Mouse (Mus musculus) forebrain, embryonic 15.5 days (tissue): ENCODE data around the gene Smarcc2. TPM values are rescaled to one million over a fixed set of nuclear protein-coding genes. Genes with fewer than 3 reads are reported as not detected.

Source experiments
- ATAC-seq: fragments of 200-750 bp; cut with Nextera tagmentation; replicated peaks from 2 replicates; pipeline ENCODE4 v1.8.0; 2017; ENCODE audit warnings: mild to moderate bottlenecking, moderate TSS enrichment, moderate library complexity
- H3K27ac ChIP-seq: fragments of 300-500 bp; sonication (generic); replicated peaks from 2 replicates; pipeline ENCODE4 v1.5.1; 2015; ENCODE audit warnings: mild to moderate bottlenecking, inconsistent platforms
- H3K27me3 ChIP-seq: fragments of 300-500 bp; sonication (generic); 2 replicates; pipeline ENCODE4 v1.6.1; 2015; ENCODE audit warnings: inconsistent platforms
- H3K36me3 ChIP-seq: fragments of 300-500 bp; sonication (generic); 2 replicates; pipeline ENCODE4 v1.6.1; 2015; ENCODE audit warnings: mild to moderate bottlenecking, inconsistent platforms
- H3K4me1 ChIP-seq: fragments of 300-500 bp; sonication (generic); 2 replicates; pipeline ENCODE4 v1.6.1; 2015; ENCODE audit warnings: inconsistent platforms
- H3K4me2 ChIP-seq: fragments of 300-500 bp; sonication (generic); replicated peaks from 2 replicates; pipeline ENCODE4 v1.6.1; 2015; ENCODE audit warnings: mild to moderate bottlenecking, inconsistent platforms
- H3K4me3 ChIP-seq: fragments of 300-500 bp; sonication (generic); 2 replicates; pipeline ENCODE4 v1.5.1; 2015; ENCODE audit warnings: mild to moderate bottlenecking, inconsistent platforms
- H3K9ac ChIP-seq: fragments of 300-500 bp; sonication (generic); replicated peaks from 2 replicates; pipeline ENCODE4 v1.6.1; 2015; ENCODE audit warnings: mild to moderate bottlenecking, inconsistent platforms
- H3K9me3 ChIP-seq: fragments of 300-500 bp; sonication (generic); 2 replicates; pipeline ENCODE4 v1.6.1; 2016; ENCODE audit warnings: inconsistent platforms
- WGBS: fragments of 180-500 bp; shearing (Covaris S2); methylation state at CpG from one replicate; pipeline ENCODE4 v1.1.7; 2015; ENCODE audit warnings: mixed read lengths; 5-methylcytosine and 5-hydroxymethylcytosine counted together
- polyA plus RNA-seq: library from polyadenylated mRNA; unstranded; fragments of >200 nt; fragmentation: Nextera tagmentation; extraction: Ambion mirVana; gene quantifications from 2 replicates; pipeline ENCODE4 v1.2.1, GENCODE M21; 2015

The Smarcc2 gene
- polyA plus RNA-seq, 1 experiment from 2014 or later = 201 TPM

DNA sequence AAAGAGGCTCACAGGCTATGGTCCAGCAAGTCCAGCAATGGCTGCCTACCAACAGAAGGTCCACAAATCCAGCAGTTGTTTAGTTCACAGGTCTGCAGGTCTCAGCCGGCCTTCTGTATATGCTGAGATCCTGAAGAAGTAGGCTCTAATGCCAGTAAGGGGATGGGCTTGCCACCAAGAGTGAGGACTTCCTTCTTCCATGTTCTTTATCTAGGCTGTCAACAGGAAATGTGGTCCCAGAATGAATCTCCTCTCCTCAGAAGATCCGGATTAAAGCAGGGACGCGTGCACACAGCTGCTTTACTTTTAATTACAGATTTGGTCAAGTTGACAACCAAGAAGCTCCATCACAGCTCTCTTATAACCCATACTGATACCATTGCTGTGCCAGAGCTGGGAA is 13.6 kb upstream of the Smarcc2 start:
- WGBS = 87% methylated on average over 4 of the region's 4 CpGs
- Histone ChIP-seq H3K9ac (no peak overlapping the region), H3K27me3 (no peaks in the 10 kb centered on the region), H3K4me2 (no peak overlapping the region), H3K9me3 (no peaks in the 10 kb centered on the region), H3K36me3 (peaks cover 10% of the 10 kb centered on the region; the same call in 1 of the 2 replicates), H3K27ac (no peak overlapping the region), H3K4me3 (no peak overlapping the region), H3K4me1 (no peaks in the 10 kb centered on the region)
- ATAC-seq = no peak

DNA sequence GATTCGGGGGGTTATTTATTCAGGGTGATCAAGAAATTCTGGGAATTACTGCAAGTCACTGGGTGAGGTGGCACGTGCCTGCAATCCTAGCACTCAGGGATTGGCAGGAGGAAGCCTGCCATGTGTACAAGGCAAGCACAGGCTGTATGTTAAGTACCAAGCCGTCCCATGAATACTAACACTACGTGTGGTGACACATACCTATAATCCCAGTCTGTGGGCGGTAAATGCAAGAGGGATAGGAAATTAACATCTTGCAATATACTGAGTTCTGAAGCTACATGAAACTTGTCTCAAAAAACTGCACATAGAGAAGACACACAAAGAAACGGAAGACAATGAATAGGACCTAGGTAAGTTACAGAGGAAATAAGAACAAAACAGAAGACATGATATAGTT is 8.0 kb upstream of the Smarcc2 start:
- ATAC-seq = no peak
- Histone ChIP-seq H3K4me1 (no peaks in the 10 kb centered on the region), H3K27me3 (no peaks in the 10 kb centered on the region), H3K36me3 (no peaks in the 10 kb centered on the region), H3K4me3 (no peak overlapping the region), H3K9ac (no peak overlapping the region), H3K4me2 (no peak overlapping the region), H3K27ac (no peak overlapping the region), H3K9me3 (no peaks in the 10 kb centered on the region)
- 81% methylated on average over 6 of the region's 6 CpGs for WGBS

GRCm38 (mm10) chr10:128454471-128454870 is 4.6 kb upstream of the Smarcc2 start:
- H3K27me3 ChIP-seq = no peaks in the 10 kb centered on the region
- H3K27ac ChIP-seq = no peak overlapping the region
- H3K4me2 ChIP-seq = no peak overlapping the region
- no peak overlapping the region for H3K9ac ChIP-seq
- H3K36me3 ChIP-seq = no peaks in the 10 kb centered on the region
- H3K4me3 ChIP-seq = no peak overlapping the region
- no peak for ATAC-seq
- H3K9me3 ChIP-seq = no peaks in the 10 kb centered on the region
- 84% methylated on average over 3 of the region's 3 CpGs for WGBS
- no peaks in the 10 kb centered on the region for H3K4me1 ChIP-seq

DNA sequence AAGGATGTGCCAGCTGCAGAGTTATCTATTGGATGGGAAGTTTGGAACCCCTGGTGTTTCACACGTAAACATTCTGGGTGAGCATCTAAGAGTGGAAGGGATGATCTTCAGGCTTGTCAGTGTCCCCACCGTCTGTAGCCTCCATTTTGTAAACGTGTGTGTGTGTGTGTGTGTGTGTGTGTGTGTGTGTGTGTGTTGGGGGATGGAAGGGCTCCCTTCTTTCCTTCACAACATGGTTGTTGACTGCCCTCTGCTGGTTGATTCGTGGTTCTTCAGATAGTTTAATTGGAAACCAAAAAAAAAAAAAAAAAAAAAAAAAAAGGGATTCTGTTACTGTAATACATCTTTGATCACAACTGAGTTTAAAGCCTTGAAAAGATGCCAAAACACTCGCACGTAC is 3.8 kb upstream of the Smarcc2 start:
- H3K4me1 ChIP-seq = peaks cover 2% of the 10 kb centered on the region
- H3K4me3 ChIP-seq = peak overlapping the region; percentile 16; the same call in 1 of the 2 replicates
- no peak overlapping the region for H3K27ac ChIP-seq
- 6% methylated on average over 6 of the region's 6 CpGs for WGBS
- H3K27me3 ChIP-seq = no peaks in the 10 kb centered on the region
- peak overlapping the region; percentile 32 for H3K4me2 ChIP-seq
- no peaks in the 10 kb centered on the region for H3K9me3 ChIP-seq
- ATAC-seq = no peak
- H3K36me3 ChIP-seq = no peaks in the 10 kb centered on the region
- no peak overlapping the region for H3K9ac ChIP-seq

DNA sequence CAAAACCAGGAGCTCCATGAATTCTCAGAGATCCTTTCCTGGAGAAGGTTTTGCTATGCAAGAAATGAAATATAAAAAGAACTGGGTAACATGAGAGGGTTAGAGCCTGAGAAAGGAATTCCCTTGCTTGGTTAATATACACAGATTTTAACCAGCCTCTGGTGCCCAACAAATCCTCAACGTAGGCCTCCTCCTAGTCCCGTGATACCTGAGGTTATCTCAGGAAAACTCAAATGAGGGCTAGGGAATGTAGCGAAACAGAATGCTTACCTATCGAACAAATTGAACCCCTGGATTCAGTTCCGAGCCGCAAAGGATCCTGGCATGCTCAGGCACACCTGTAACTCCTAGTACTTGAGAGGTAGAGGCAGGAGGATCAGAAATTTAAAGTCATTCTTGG is 1.4 kb upstream of the Smarcc2 start:
- Histone ChIP-seq H3K36me3 (peaks cover 9% of the 10 kb centered on the region), H3K9ac (no peak overlapping the region), H3K9me3 (no peaks in the 10 kb centered on the region), H3K4me2 (no peak overlapping the region), H3K4me3 (no peak overlapping the region), H3K4me1 (peaks cover 17% of the 10 kb centered on the region), H3K27ac (no peak overlapping the region), H3K27me3 (no peaks in the 10 kb centered on the region)
- no peak for ATAC-seq
- 87% methylated on average over 6 of the region's 6 CpGs for WGBS

GRCm38 (mm10) chr10:128458348-128458718 is 715 bp upstream of the Smarcc2 start:
- Histone ChIP-seq H3K4me2 (peak overlapping the region; percentile 45), H3K27me3 (no peaks in the 10 kb centered on the region), H3K4me1 (peaks cover 17% of the 10 kb centered on the region), H3K36me3 (peaks cover 15% of the 10 kb centered on the region), H3K9me3 (no peaks in the 10 kb centered on the region), H3K9ac (peak overlapping the region; percentile 83), H3K27ac (peak overlapping the region; percentile 91), H3K4me3 (peak overlapping the region; percentile 88)
- ATAC-seq = peak; percentile 67
- WGBS = under 1% methylated on average over 29 of the region's 29 CpGs

DNA sequence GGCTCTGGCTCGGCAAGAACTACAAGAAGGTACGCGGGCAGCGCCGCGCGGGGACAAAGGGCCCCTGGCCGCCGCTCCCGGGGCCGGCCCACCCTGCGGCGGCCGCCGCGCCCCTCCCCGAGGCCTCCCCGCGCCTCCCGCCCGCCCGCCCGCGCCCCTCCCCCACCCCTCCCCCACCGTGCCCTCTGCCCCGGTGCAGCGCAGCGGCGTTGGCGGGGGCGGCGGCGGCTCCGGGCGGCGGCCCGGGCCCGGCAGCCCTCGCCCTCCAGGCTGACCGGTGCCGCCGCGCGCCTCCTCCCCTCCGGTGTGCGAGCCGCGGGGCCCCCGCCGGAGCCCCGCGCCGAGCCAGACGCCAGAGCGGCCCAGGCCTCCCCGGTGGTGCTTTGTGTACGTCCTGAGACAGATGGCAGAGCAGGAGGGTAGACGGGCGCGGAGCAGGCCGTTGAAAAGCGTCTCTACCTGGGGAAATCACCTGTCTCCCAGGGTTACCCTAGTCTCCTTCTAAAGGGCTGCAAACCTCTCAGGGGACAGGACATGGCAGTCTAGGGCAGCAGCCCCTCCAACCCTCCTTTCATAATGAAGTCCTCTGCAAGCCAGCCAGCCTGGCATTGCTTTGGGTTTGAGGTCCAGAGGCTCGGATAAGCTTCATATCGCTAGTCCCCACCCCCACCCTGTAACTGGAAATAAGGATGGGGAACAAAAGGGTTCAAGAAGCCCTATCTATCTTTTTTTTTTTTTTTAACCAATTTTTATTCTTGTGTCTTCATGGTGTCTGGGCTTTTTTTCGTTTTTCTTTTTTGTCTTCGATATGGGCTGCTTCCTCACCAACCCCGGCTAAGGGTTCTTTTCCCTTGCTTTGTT is 591 bp downstream of the Smarcc2 start:
- Histone ChIP-seq H3K4me1 (peaks cover 17% of the 10 kb centered on the region), H3K9me3 (no peaks in the 10 kb centered on the region), H3K4me2 (peak overlapping the region; percentile 74), H3K4me3 (peak overlapping the region; percentile 88), H3K9ac (peak overlapping the region; percentile 83), H3K27ac (peak overlapping the region; percentile 91), H3K36me3 (peaks cover 28% of the 10 kb centered on the region), H3K27me3 (no peaks in the 10 kb centered on the region)
- under 1% methylated on average over 41 of the region's 67 CpGs for WGBS
- peak; percentile 69 for ATAC-seq

- H3K4me1 ChIP-seq = peaks cover 17% of the 10 kb centered on the region
- H3K4me3 ChIP-seq = peak overlapping the region; percentile 88
- no peak for ATAC-seq
- H3K4me2 ChIP-seq = peak overlapping the region; percentile 74
- H3K9me3 ChIP-seq = no peaks in the 10 kb centered on the region
- peak overlapping the region; percentile 83 for H3K9ac ChIP-seq
- peaks cover 34% of the 10 kb centered on the region for H3K36me3 ChIP-seq
- H3K27me3 ChIP-seq = no peaks in the 10 kb centered on the region
- WGBS = 0% methylated on average over 5 of the region's 5 CpGs
- H3K27ac ChIP-seq = peak overlapping the region; percentile 91
These were observed 1.2 kb downstream of the Smarcc2 start for GRCm38 (mm10) chr10:128460270-128460630.

GRCm38 (mm10) chr10:128474366-128474765 is 15.3 kb downstream of the Smarcc2 start:
- peaks cover 94% of the 10 kb centered on the region for H3K36me3 ChIP-seq
- H3K9me3 ChIP-seq = no peaks in the 10 kb centered on the region
- H3K27me3 ChIP-seq = no peaks in the 10 kb centered on the region
- 91% methylated on average over 12 of the region's 12 CpGs for WGBS
- H3K4me1 ChIP-seq = no peaks in the 10 kb centered on the region
- no peak overlapping the region for H3K4me2 ChIP-seq
- H3K27ac ChIP-seq = no peak overlapping the region
- no peak overlapping the region for H3K9ac ChIP-seq
- no peak overlapping the region for H3K4me3 ChIP-seq
- ATAC-seq = no peak

- peaks cover 7% of the 10 kb centered on the region for H3K4me1 ChIP-seq
- no peaks in the 10 kb centered on the region for H3K27me3 ChIP-seq
- 92% methylated on average over 7 of the region's 7 CpGs for WGBS
- no peak overlapping the region for H3K4me2 ChIP-seq
- H3K27ac ChIP-seq = no peak overlapping the region
- no peak for ATAC-seq
- no peaks in the 10 kb centered on the region for H3K9me3 ChIP-seq
- no peak overlapping the region for H3K9ac ChIP-seq
- no peak overlapping the region for H3K4me3 ChIP-seq
- H3K36me3 ChIP-seq = peaks cover 91% of the 10 kb centered on the region
These were observed 27.3 kb downstream of the Smarcc2 start for GRCm38 (mm10) chr10:128486370-128486769.

- H3K9me3 ChIP-seq = no peaks in the 10 kb centered on the region
- ATAC-seq = no peak
- H3K27me3 ChIP-seq = no peaks in the 10 kb centered on the region
- H3K27ac ChIP-seq = no peak overlapping the region
- peaks cover 79% of the 10 kb centered on the region for H3K36me3 ChIP-seq
- WGBS = 90% methylated on average over 22 of the region's 22 CpGs
- H3K4me2 ChIP-seq = no peak overlapping the region
- no peak overlapping the region for H3K9ac ChIP-seq
- H3K4me1 ChIP-seq = peaks cover 24% of the 10 kb centered on the region
- H3K4me3 ChIP-seq = no peak overlapping the region
These were observed 29.0 kb downstream of the Smarcc2 start for GRCm38 (mm10) chr10:128487861-128488712.

DNA sequence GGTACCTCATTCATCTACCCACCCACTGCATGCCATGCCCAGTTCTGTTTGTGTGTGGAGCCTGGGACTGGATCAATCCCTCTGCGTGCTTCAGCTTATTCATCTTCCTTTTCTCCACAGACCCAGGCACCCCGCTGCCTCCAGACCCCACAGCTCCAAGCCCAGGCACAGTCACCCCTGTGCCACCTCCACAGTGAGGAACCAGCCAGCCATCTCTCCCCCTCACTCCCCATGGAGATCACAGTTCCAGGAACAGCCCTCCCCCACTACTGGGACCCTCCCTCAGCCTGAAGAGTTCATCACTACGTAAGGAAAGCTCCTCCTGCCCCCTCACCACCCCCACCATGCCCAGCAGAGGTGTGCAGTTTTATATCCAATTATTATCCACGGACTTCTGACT is 29.7 kb downstream of the Smarcc2 start:
- no peak for ATAC-seq
- Histone ChIP-seq H3K27ac (no peak overlapping the region), H3K27me3 (no peaks in the 10 kb centered on the region), H3K36me3 (peaks cover 72% of the 10 kb centered on the region), H3K9ac (no peak overlapping the region), H3K9me3 (no peaks in the 10 kb centered on the region), H3K4me2 (no peak overlapping the region), H3K4me3 (no peak overlapping the region), H3K4me1 (peaks cover 24% of the 10 kb centered on the region)
- 85% methylated on average over 4 of the region's 4 CpGs for WGBS
